Mouse (Mus musculus) heart, adult 2 months (tissue): ENCODE measurements around the gene Gm10643. TPM values are rescaled to one million over a fixed set of nuclear protein-coding genes. Genes with fewer than 3 reads are reported as not detected.
A peak's percentile ranks its signal among the peaks of the same experiment; 100 is the strongest.

Source experiments
- DNase-seq, 2 experiments: peaks; one replicate each; pipeline ENCODE4 v3.0.0; 2021
- H3K27ac ChIP-seq: fragments of 200-600 bp; 2 replicates; pipeline ENCODE4 v1.8.1; 2022
- H3K27me3 ChIP-seq: fragments of 200-500 bp; 2 replicates; pipeline ENCODE4 v1.6.1; 2012; ENCODE audit warnings: mild to moderate bottlenecking, low read length, inconsistent platforms, mixed read lengths; ENCODE audit not compliant: control insufficient read depth, insufficient read depth
- H3K36me3 ChIP-seq: fragments of 200-500 bp; 2 replicates; pipeline ENCODE4 v1.6.1; 2012; ENCODE audit warnings: low read length, inconsistent platforms; ENCODE audit not compliant: control insufficient read depth, insufficient read depth
- H3K4me1 ChIP-seq: fragments of 200-500 bp; 2 replicates; pipeline ENCODE4 v1.6.1; 2011; ENCODE audit warnings: low read length; ENCODE audit not compliant: control insufficient read depth, insufficient read depth
- H3K4me3 ChIP-seq: fragments of 200-600 bp; 2 replicates; pipeline ENCODE4 v1.8.1; 2022
- H3K79me2 ChIP-seq: fragments of 200-500 bp; replicated peaks from 2 replicates; pipeline ENCODE4 v1.6.1; 2012; ENCODE audit warnings: mild to moderate bottlenecking, inconsistent platforms, low read length, moderate library complexity, mixed read lengths; ENCODE audit not compliant: control insufficient read depth, insufficient read depth
- H3K9ac ChIP-seq: fragments of 200-500 bp; 2 replicates; pipeline ENCODE4 v1.6.1; 2012; ENCODE audit warnings: low read depth, mild to moderate bottlenecking, control low read depth, inconsistent platforms, low read length, mixed read lengths
- CTCF ChIP-seq: fragments of 200-600 bp; IDR thresholded peaks from 2 replicates; pipeline ENCODE4 v1.8.1; 2022; ENCODE audit warnings: antibody characterized with exemption, mild to moderate bottlenecking, moderate library complexity
- EP300 ChIP-seq: fragments of 200-500 bp; IDR thresholded peaks from 2 replicates; pipeline ENCODE4 v1.6.1; 2011; ENCODE audit warnings: low read depth, low read length, control low read depth; ENCODE audit not compliant: insufficient read depth
- POLR2A ChIP-seq: fragments of 200-500 bp; IDR thresholded peaks from 2 replicates; pipeline ENCODE4 v1.6.1; 2011; ENCODE audit warnings: mild to moderate bottlenecking, low read depth, low read length, control low read depth; ENCODE audit not compliant: insufficient read depth
- WGBS: fragments of 180-500 bp; shearing (Covaris S2); methylation state at CpG from one replicate; pipeline ENCODE4 v1.1.7; 2018; 5-methylcytosine and 5-hydroxymethylcytosine counted together
- intact Hi-C: fragments of 180-260 bp; cut with DNase I; formaldehyde crosslinking; loops from one replicate; pipeline ENCODE4 v1.15.1; 2025
- polyA plus RNA-seq: library from polyadenylated mRNA; depleted of rRNA; stranded (reverse); fragments of >200 nt; gene quantifications from 2 replicates; pipeline ENCODE4 v1.2.3, GENCODE M21; 2012
- total RNA-seq, 2 experiments: library from RNA; stranded (reverse); gene quantifications; 2 replicates each; pipeline ENCODE4 v1.2.3; 2021

Gm10643 gene
- total and polyA plus RNA-seq, 3 experiments: 2.1 to 4.8 (median 3.6) TPM

DNA sequence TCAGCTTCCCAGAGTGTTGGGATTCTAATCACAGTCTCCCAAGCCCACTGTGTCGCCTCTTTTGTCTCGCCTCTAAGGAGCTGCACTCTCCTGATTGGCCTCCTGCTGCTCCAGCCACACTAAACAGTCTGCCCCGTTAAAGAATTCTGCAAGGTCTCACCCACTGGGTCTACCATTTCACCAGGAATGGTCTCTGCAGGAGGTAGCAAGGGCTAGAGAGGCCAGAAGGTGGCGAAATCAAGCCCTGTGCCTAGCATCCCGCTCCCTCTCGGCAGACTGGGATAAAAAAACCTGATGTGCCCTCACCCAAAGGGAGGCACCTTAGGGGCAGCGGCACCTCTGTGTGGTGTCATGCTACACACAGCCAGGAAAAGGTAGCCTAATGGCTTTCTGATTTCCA is 20.8 kb downstream of the Gm10643 start:
- no peak for TF ChIP-seq EP300
- no peak for TF ChIP-seq CTCF
- TF ChIP-seq POLR2A: no peak
- H3K79me2 ChIP-seq: no peaks in the 10 kb centered on the region
- H3K36me3 ChIP-seq: no peaks in the 10 kb centered on the region
- no peak overlapping the region for H3K9ac ChIP-seq
- no peaks in the 10 kb centered on the region; the same call in 1 of the 2 replicates for H3K4me1 ChIP-seq
- no peaks in the 10 kb centered on the region; the same call in 1 of the 2 replicates for H3K27me3 ChIP-seq
- H3K27ac ChIP-seq: no peak overlapping the region
- no peak for DNase-seq
- 50% methylated on average over 7 of the region's 7 CpGs for WGBS
- no peak overlapping the region for H3K4me3 ChIP-seq
- intact Hi-C loops: no loop called here

DNA sequence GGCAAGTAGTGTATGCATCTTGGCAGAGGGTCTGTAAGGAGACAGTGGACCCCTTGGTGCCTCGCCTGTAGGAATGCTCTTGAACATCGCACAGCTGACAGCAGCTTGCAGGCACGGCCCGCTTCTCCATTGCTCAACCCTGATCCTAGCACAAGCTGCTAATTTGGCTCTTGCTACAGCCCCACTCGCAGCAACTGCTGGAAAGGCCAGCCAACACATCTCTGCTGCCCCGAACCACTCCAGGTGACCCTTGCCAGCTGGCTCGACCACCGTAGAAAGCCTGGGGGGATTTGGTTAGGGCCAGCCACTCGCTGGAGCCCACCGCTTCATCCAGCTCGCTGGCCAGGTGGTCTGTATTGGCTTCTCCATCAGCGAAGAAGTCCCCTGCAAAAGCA is 22.0 kb downstream of the Gm10643 start:
- intact Hi-C loops: loop anchor here (1.0 kb wide), 1 partner anchor 60 kb away; no protein-coding TSS in a partner anchor
- H3K27ac ChIP-seq: peak overlapping the region; percentile 58; the same call in 1 of the 2 replicates
- WGBS: 52% methylated on average over 12 of the region's 12 CpGs
- peak overlapping the region; percentile 61 for H3K4me3 ChIP-seq
- H3K79me2 ChIP-seq: no peaks in the 10 kb centered on the region
- H3K36me3 ChIP-seq: no peaks in the 10 kb centered on the region
- no peaks in the 10 kb centered on the region; the same call in 1 of the 2 replicates for H3K4me1 ChIP-seq
- DNase-seq: peak; percentile 53 to 60
- H3K27me3 ChIP-seq: no peaks in the 10 kb centered on the region; the same call in 1 of the 2 replicates
- H3K9ac ChIP-seq: peak overlapping the region; percentile 58
- TF ChIP-seq EP300 (no peak), CTCF (no peak), POLR2A (no peak)

DNA sequence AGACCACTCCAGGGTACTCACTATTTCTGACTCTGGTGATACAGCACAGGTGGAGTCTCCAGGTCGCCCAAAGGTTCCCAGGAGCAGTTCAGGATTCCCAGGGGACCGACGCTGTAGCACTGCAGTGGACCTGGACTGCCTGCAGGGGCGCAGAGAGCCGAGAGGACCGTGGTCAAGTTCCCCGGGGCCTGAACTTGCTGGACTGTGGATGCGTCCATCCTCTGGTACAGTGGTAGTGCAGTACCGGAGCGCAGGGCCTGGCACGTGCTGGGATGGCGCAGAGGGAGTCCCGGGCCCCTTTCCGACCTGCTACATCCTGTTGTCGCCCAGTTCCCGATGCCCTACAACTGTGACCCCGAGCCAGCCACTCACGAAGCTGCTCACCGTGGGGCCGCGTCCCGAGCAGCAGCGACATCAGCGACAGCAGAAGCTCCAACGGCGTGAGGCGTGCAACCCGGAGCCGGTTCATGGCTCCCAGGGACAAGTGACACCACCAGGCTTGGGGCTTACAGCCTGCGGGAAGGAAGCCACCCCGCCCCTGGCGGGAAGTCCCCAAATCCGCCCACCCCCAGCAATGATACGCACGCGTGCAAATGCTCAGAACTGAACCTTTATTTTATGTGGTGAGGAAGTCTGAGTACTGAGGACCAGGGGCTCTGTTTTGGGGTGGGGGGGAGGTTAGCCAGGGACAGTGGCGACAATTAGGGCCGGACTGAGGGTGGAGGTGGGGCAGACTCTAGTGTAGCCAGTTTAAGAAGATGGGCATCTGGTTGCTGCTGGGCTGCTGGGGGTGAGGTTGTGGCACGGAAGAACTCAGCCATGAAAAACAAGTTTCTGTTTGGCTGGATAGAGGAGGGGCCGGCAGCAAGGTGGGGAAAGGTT is 22.6 kb downstream of the Gm10643 start, which contains the start of gene Il27ra:
Gene Il27ra, minus strand, starts transcription at position 524 of the 882 bp plus-strand sequence.
- Histone ChIP-seq H3K27ac (peak within 1 kb of the TSS; percentile 58), H3K9ac (peak within 1 kb of the TSS; percentile 58), H3K4me3 (peak within 1 kb of the TSS; percentile 61), H3K4me1 (peaks cover 2% of the 10 kb centered on the region), H3K36me3 (no peaks in the 10 kb centered on the region), H3K79me2 (no peaks in the 10 kb centered on the region), H3K27me3 (no peaks in the 10 kb centered on the region; the same call in 1 of the 2 replicates)
- intact Hi-C loops: no loop called here
- 4% methylated on average over 40 of the region's 40 CpGs for WGBS
- peak; percentile 88 for TF ChIP-seq CTCF
- 0 out of 2 replicates have a peak, but pooled peaks have one; percentile 22 for TF ChIP-seq POLR2A
- no peak for TF ChIP-seq EP300
- peak; percentile 81 to 84 for DNase-seq

DNA sequence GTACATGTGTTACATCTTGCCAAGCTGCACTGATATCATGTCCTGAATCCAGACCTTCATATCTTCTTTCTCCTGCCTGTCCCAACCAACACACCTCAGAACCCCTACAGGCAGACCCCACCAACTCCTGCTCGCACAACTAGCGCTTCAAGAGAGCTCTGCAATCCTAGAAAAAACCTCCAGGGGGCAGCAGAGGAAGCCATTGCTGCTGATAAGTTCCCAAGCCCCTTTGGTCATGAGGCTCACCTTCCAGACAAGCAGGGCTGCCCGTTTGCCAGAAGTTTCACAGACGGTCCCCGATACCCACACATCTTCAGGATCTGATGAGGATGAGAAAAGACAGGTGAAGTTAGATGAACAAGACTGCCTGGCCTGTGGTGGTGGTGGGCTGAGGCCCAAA is 25.9 kb downstream of the Gm10643 start:
- Histone ChIP-seq H3K4me3 (no peak overlapping the region), H3K9ac (no peak overlapping the region), H3K27me3 (no peaks in the 10 kb centered on the region), H3K36me3 (no peaks in the 10 kb centered on the region), H3K4me1 (peaks cover 2% of the 10 kb centered on the region), H3K27ac (no peak overlapping the region), H3K79me2 (no peaks in the 10 kb centered on the region)
- peak; percentile 63 to 75 for DNase-seq
- intact Hi-C loops: loop anchor here (1.0 to 2.0 kb wide), 3 partner anchors 26 to 318 kb away; partner anchors contain the start of gene Gm10643
- WGBS: 6% methylated on average over 5 of the region's 5 CpGs
- no peak for TF ChIP-seq POLR2A
- TF ChIP-seq CTCF: peak; percentile 95
- TF ChIP-seq EP300: peak; percentile 48; the same call in 1 of the 2 replicates

DNA sequence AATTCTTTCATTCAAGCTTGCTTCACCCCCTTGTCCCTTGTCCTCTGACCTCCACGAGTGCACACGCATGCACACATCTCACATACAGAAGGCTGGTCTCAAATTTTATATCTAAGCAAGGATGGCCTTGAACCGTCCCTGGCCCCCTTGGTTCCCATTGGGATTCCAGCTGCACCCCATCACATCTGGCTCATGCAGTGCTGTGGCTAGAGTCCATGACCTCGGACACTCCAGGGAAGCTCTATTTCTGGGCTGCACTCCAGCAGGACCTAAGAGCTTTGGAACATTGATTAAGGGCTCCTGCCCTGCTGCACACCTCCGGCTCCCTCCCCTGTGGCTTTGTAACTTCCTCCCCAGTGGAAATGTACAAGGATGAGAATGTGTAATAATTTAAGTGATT is 26.9 kb downstream of the Gm10643 start:
- peak; percentile 56 to 68 for DNase-seq

DNA sequence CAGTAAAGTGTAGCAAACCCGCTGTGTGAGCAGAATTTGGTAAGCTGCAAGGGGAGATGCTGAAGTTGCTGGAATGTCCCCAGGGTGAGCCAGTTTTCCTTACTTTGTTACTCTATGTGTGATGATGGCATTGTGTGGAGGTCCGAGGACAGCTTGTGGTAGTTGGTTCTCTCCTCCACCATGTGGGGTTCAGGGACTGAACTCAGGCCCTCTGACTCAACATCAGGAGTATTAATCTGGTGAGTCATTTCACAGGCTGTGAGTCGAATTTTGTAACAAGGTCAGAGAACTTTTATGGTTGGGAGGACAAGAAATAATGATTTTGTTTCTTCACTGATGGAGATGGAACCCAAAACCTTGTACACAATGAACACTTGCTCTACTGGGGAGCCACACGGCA is 32.2 kb downstream of the Gm10643 start:
- no peaks in the 10 kb centered on the region for H3K27me3 ChIP-seq
- no peak for DNase-seq
- H3K27ac ChIP-seq: no peak overlapping the region
- H3K9ac ChIP-seq: no peak overlapping the region
- H3K4me1 ChIP-seq: peaks cover under 1% of the 10 kb centered on the region; the same call in 1 of the 2 replicates
- 79% methylated on average over 4 of the region's 4 CpGs for WGBS
- no peak overlapping the region for H3K4me3 ChIP-seq
- intact Hi-C loops: no loop called here
- no peaks in the 10 kb centered on the region for H3K36me3 ChIP-seq
- no peaks in the 10 kb centered on the region for H3K79me2 ChIP-seq
- TF ChIP-seq POLR2A (no peak), EP300 (no peak)

More for the DNA sequence above, 26.9 kb downstream of the Gm10643 start:
- 44% methylated on average over 5 of the region's 5 CpGs for WGBS
- Histone ChIP-seq H3K4me3 (no peak overlapping the region), H3K27ac (no peak overlapping the region), H3K36me3 (no peaks in the 10 kb centered on the region), H3K27me3 (no peaks in the 10 kb centered on the region), H3K4me1 (peaks cover 2% of the 10 kb centered on the region), H3K79me2 (no peaks in the 10 kb centered on the region), H3K9ac (no peak overlapping the region)
- TF ChIP-seq EP300 (no peak), POLR2A (no peak), CTCF (no peak)
- intact Hi-C loops: loop anchor here (2.0 kb wide), 2 partner anchors 27 to 149 kb away; partner anchors contain the start of gene Gm10643
